Mouse (Mus musculus) layer of hippocampus, adult 11-12 months (tissue): ENCODE data around the gene Bcor.

Experiments
- DNase-seq: peaks from one replicate; pipeline ENCODE4 v3.0.0; 2022; ENCODE audit warnings: low spot score

Bcor gene

DNA sequence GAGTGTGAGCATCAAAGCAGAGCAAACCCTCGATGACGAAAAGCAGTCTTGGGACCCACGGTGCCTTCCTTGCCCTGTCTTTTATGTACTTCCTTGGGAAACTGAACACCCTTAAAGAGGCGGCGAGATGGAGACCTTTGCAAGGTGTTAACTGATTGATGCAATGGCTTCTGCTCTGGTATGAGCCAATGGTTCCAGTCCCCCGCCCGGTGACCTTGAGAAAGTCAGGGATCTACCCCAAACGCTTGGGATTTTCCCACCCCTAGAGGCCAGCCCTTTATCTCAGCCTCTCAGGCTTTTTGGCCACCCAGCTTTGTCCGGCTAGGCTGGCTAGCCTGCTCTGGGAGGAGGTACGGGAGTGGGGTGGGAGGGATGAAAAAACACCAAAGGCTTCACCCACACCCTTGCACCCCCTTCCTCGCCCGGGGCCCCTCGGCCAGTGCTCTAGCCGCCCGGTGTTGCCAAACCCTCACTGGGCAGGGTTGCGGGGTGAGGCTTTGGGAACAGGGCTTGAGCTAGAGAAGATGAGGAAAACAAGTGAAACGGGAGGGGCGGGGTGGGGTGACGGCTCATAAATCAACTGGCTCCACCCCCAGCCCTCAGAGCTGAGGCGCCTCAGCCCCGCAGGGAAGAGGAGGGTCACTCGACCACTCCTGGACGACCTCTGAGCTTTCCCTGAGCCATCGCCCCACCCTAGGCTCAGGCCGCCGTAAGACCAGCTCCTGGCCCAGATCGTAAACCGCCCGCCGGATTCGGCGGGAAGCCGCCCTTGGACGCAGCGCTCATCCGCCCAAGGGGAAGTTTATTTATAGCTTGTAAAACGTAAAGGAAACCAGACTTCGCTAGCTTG lies 154.7 kb downstream of the Bcor start:
- DNase-seq, result no peak

DNA sequence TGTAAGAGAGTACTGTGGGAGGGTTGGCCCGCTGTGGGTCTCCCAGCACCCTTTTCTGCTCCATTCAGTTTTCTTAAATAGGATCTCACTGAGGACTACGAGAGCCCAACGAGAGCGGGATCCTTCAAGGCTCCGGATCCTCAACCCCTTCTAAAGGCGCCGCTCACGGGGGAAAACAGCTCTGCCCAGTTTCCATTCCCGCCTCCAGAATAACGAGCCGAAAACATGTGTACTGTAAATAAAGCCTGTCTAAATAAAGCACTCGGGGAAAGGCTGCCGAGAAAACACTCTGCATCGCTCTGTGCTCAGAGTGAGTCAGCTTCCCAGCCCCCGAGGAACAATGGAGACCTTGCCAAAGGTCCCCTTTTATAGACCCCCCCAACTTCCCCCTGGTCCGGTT lies 155.7 kb downstream of the Bcor start:
- DNase-seq, result no peak

DNA sequence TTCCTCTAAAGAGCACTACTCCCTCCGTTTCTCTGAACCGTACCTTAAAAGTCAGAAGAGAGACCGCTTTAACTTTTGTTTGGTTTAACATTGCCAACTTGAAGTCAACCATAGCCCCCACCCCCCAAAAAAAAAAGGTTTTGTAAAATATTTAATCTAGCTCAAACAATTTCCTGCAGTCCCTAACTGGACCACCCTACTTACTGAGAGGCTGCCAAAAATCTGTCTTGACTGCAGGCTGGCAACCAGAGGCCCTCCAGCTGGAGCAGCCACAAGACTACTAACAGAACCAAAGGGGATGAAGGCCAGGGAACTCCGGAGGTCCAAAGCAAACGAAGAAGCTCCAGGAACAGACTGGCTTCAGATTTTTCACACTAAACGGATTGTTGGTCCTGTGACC lies 156.2 kb downstream of the Bcor start:
- no peak for DNase-seq

DNA sequence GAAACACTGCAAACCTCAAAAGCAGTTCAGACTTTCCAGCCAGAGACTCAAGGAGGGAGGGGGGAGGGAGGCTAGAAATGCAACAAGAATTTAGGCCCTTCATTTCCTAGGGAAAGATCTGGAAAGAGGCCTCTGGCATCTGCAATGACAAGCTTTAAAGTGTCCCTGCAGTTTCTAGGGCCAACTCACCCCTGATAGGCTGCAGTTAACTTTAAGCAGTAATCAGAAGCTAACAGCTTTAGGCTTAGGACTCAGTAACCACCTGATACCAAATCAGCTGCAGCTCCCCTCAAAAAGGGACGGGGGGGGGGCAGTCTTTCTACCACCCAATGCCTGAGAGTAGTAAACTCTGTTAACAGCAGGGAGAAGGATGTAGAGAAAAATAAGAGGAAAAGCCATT lies 156.6 kb downstream of the Bcor start:
- no peak for DNase-seq

DNA sequence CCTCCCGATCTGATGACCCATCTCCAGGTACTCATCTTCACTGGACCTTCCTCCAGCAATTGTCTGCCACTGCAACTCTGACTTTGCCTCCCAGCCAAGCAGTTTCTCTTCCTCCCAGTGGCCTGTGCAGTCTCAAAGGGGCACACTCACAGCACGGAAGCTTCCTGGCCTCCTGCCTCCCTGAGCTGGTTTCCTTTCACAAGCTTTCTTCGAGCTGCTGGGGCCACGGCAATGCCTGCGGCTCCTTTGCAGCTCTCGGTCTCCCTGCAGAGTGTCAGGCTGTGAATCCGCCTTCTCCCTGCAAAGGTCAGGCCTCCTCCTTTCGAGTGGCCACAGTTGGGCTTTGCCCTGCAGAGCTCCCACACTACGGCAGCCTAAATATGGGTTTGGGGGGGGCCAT lies 157.0 kb downstream of the Bcor start:
- no peak for DNase-seq

DNA sequence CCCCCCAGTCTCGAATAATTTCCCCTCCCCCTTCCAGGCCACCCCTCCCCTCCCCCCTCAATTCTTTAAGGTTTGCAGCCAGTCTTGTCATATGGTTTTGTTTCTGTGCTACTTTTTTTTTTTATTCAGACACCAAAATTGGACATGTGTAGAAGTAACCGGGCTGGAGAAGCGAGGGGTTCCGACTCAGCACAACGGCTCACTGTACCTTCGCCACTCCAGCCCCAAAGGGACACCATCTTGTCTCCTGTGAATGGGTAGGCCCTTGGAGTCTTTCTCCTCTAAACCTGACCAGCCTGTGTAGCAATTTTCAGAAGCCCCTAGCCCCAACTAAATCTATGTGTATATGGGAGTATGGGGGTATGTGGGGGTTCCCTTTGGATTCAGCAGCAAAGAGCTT lies 157.6 kb downstream of the Bcor start:
- no peak for DNase-seq

DNA sequence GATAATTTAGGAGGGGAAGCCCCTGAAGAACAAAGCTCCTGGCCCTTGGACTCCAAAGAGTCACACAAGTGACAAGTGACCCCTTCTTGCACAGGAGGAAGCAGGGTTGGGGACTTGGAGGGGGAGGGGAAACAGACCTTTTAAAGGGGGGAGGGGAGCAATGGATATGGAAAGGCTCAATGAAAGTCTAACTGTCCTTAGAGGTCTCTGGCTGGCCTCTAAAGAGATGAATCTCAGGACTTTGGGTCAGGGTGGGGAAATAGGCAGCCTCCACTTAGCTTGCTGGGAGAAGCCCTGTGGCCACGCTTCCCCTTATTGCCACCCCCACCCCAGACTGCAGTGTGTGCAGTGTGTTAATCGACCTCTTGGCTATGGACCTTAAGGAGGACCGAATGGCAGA lies 158.2 kb downstream of the Bcor start:
- no peak for DNase-seq

DNA sequence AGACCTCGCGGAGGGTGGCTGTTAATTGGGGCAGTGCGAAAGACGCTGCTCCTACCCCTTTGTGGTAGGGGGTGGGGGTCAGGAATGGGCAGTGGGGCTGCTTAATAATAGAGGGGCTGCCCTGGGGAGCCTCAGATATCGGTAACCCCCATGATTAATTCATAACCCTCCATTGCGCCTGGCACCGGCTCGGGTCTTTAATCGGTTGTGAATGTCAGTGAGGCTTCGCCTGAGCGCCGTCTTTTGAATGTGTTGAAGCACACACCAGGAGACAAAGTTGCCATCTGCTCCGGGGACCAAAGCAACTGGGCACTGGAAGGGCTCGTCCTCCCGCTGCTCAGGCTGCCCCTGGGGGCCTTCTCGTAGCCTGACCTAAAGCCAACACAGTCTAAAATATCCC lies 158.8 kb downstream of the Bcor start:
- no peak for DNase-seq

DNA sequence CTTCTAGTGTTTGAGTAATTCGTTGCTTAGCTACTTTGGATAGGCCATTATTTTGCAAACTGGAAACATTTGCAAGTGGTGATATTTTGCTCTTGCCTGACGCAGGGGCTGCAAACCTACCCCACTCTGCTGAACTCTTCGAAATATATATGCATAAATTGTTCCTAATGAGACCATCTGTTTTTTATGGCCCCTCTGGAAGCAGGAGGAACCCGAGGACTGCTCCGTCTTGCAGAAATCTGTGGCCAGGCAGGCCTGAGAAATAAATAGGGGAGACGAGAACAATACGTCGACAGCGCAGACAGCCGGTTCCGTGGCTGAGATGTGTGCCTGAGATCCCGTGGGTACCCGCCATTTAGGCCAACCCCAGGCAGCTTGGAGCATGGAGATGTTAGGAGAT lies 159.5 kb downstream of the Bcor start:
- DNase-seq, result no peak

DNA sequence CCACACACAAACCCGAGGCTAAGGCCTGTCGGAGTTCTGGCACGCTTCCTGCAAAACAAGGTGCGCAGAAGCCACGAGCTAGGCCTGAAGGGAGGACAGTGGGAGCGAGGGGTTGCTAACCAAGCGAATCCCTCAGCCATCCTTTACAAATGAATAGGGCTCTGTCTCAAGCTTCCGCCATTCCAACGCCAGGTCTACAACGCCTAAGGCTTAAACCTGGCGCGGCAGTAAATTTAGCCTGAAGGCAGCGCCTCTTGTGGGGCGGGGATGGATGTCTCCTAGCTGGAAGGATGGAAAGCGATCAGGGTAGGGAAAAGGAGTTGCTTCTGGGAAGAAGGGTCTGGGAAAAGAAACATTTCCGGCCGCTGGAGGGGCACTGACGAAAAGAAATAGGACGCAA lies 160.2 kb downstream of the Bcor start:
- no peak for DNase-seq

DNA sequence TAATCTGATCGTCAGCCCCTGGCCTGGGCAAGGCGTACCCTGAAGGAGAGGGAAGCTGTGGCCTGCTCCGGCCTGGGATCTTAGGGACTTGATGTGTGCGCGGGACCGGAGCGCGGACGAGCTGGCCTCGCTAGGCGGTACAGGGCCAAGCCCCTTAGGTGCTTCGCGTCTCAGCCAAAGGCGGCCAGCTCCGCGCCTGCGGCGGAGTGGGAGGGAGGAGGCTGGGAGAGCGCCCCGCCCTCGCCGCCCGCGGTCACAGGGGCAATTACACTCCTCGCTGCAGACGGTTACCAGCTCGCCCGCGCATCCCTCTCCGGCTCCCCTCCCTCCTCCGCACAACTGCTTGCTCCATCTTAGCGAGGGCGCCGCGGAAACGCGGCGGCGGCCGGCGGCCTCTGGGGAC lies 161.2 kb downstream of the Bcor start:
- DNase-seq, result peak; percentile 44

DNA sequence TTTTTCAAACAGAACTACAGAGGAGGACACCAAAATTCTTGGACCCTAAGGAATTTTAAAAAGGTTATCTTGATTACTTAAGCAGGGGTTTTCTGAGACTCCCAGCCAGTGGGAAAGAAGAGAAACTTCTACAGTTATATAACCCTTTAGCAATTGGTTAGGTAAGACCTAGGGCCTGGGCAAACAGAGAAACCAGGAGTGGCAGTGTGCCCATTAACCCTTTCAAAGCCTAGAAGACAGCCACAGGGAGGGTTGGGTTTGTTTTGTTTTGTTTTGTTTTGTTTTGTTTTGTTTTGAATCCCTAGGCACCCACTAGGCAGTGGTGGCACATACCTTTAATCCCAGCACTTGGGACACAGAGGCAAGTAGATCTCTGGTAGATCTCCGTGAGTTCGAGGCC lies 163.3 kb downstream of the Bcor start:
- no peak for DNase-seq

DNA sequence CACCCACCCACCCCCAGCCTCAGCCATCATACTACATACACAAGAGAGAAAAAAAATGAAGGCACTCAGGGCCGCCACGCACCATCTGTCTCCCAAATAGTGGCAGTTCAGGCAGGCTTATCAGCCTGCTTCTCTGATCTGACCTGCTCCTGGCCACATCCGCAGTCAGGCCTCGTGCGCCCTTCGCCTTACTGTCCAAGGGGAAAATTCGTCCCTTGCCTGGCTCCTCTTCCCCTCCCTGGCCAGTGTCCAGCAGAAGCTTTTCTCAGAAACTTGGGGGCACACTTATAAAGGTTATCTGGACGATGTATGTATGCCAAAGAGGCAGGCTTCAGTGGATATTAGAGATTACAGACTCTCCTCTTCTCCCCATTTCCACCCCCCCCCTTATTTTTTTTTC lies 163.7 kb downstream of the Bcor start:
- no peak for DNase-seq

DNA sequence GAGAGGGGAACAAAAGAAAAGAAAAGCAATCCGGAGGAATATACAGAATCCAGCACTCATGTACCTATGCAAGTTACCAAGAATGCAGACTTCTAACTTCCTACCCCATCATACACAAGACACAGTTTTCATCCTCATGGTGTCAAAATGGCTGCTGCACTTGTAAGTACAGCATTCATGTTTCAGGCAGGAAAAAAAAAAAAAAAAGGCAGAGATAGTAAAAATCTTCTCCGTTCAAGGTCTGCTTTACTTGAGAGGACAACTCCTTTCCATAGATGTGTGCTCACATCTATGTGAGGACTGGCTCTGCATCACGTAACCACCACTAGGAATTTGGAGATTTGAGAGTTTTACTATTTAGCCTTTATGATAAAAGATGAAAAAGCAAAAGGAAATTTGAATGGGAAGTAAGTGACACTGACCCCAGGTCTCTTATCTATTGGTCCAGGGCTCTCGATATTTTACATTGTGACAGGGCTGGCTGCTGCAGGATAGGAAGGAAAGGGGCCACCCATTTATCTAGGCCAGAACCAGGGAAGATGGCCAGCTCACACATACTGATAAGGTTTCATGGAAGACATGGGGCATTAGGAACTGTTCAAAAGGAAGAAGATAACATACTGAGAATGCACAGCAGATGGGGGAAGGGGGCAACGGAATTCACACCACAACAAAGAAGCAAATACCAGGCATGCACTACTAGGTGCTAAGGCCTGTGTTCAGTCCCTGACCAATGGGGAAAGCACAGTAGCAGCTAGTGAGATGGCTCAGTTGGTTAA lies 166.3 kb downstream of the Bcor start:
- DNase-seq, result no peak

DNA sequence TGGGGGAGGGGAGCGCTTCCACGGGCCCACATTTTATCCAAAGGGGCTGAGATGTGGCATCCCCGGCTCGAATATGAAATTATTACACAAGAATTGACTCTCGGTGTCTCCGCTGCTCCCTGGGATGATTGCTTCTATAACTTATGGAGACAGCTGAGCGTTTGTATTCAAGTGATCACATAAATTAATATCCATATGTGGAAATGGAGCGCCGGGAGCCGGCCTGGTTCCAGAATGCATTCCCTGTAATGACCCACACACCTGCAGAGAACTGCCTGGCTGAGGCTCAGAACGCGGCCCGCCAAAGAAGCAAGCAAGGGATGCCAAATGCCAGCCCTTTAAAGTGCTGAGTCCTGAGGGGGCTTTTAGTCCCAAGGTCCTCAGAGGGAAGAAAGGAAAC lies 170.7 kb downstream of the Bcor start:
- DNase-seq, result no peak

DNA sequence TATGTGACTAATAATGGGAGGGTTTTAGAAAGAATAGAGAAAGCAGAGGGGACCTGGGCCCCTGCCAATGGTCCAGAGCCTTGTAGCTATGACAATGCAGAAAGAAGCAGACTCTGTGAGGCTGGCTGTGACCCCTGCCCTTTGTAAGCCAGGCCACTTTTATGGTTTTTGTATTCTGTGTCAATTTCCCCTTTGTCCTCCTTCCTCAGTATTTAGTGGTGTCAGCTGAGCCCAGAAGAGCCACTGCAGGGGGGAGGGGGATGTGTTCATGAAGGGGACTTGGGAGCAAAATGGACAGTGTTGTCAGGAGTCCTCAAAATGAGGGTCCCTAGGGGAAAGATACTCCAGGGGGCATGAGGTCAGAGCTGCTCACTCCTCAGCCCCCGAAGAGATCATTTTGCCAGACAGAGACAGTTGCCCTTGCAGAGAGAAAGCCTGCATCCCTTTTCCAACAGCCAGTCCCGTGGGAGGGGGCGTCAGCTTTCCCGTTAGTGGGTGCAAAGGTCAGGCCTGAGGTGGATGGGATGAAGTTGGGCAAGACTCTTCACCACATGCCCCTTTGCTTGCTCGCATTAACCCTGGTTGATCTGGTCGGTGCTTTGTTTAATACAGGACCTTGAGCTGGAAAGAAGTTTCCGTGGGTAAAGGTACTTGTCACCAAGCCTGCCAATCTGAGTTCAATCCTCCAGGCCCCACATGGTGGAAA lies 171.8 kb downstream of the Bcor start:
- no peak for DNase-seq

DNA sequence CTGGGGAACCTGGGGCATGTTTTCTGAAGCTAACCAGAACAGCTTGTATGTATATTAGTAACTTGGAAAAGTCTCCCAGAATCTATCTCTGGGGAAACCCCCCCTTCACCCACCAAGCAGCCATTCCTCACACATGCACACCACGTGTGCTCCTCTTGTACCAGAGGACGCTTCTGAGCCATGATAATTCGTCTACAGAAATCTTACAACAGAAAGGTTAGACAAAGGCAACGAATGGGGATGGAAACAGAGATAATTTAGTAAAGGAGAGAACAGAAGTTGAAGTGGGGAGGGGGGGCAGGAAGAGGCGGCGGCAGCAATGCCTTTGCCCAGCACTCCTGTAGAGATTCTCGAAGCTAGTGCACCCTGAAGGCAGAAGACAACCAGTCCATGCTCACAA lies 172.6 kb downstream of the Bcor start:
- DNase-seq, result no peak
